Mouse (Mus musculus) heart, embryonic 12.5 days (tissue): ENCODE results near the gene Flrt1. TPM values are rescaled to one million over a fixed set of nuclear protein-coding genes. Genes with fewer than 3 reads are reported as not detected.
A peak's percentile ranks its signal among the peaks of the same experiment; 100 is the strongest.
"Not testable (repeated sequence)": the region's sequence is repeated elsewhere in the genome, so short reads cannot be mapped to it uniquely, and the experiment has no call there.

ENCODE experiments used
- ATAC-seq: fragments of 200-750 bp; cut with Nextera tagmentation; 2 replicates; pipeline ENCODE4 v1.8.0; 2017; ENCODE audit warnings: moderate TSS enrichment, moderate library complexity; ENCODE audit not compliant: insufficient number of reproducible peaks, low FRiP score
- H3K27ac ChIP-seq: fragments of 300-500 bp; sonication (generic); 2 replicates; pipeline ENCODE4 v1.5.1; 2016; ENCODE audit warnings: mild to moderate bottlenecking, moderate library complexity; ENCODE audit not compliant: poor library complexity, severe bottlenecking
- H3K27me3 ChIP-seq: fragments of 300-500 bp; sonication (generic); replicated peaks from 2 replicates; pipeline ENCODE4 v1.6.1; 2016; ENCODE audit warnings: mild to moderate bottlenecking, moderate library complexity
- H3K36me3 ChIP-seq: fragments of 300-500 bp; sonication (generic); 2 replicates; pipeline ENCODE4 v1.6.1; 2016; ENCODE audit warnings: mild to moderate bottlenecking, moderate library complexity
- H3K4me1 ChIP-seq: fragments of 300-500 bp; sonication (generic); replicated peaks from 2 replicates; pipeline ENCODE4 v1.6.1; 2016; ENCODE audit warnings: mild to moderate bottlenecking
- H3K4me2 ChIP-seq: fragments of 300-500 bp; sonication (generic); 2 replicates; pipeline ENCODE4 v1.6.1; 2016; ENCODE audit warnings: mild to moderate bottlenecking, moderate library complexity
- H3K4me3 ChIP-seq: fragments of 300-500 bp; sonication (generic); 2 replicates; pipeline ENCODE4 v1.5.1; 2016; ENCODE audit warnings: mild to moderate bottlenecking
- H3K9ac ChIP-seq: fragments of 300-500 bp; sonication (generic); 2 replicates; pipeline ENCODE4 v1.6.1; 2016; ENCODE audit warnings: mild to moderate bottlenecking, moderate library complexity
- H3K9me3 ChIP-seq: fragments of 300-500 bp; sonication (generic); replicated peaks from 2 replicates; pipeline ENCODE4 v1.6.1; 2016; ENCODE audit warnings: mild to moderate bottlenecking, moderate library complexity
- WGBS: fragments of 180-500 bp; shearing (Covaris S2); methylation state at CpG from one replicate; pipeline ENCODE4 v1.1.7; 2016; 5-methylcytosine and 5-hydroxymethylcytosine counted together
- polyA plus RNA-seq: library from polyadenylated mRNA; unstranded; fragments of >200 nt; fragmentation: Nextera tagmentation; extraction: Ambion mirVana; gene quantifications from 2 replicates; pipeline ENCODE4 v1.2.1, GENCODE M21; 2016

Flrt1 gene
- polyA plus RNA-seq, 1 experiment from 2014 or later = 0.87 TPM

- H3K9ac ChIP-seq = no peak overlapping the region
- no peak overlapping the region for H3K4me3 ChIP-seq
- no peak overlapping the region; the same call in 1 of the 2 replicates for H3K27ac ChIP-seq
- peaks cover 9% of the 10 kb centered on the region for H3K9me3 ChIP-seq
- H3K36me3 ChIP-seq = no peaks in the 10 kb centered on the region
- 32% methylated on average over 3 of the region's 3 CpGs for WGBS
- ATAC-seq = no peak
- H3K4me1 ChIP-seq = peaks cover 35% of the 10 kb centered on the region
- peaks cover 11% of the 10 kb centered on the region for H3K27me3 ChIP-seq
- H3K4me2 ChIP-seq = no peak overlapping the region
Observed at GRCm38 (mm10) chr19:7055173-7055572, 50.4 kb downstream of the Flrt1 start.

- ATAC-seq = no peak
- no peak overlapping the region; the same call in 1 of the 2 replicates for H3K27ac ChIP-seq
- no peaks in the 10 kb centered on the region for H3K36me3 ChIP-seq
- H3K27me3 ChIP-seq = peaks cover 8% of the 10 kb centered on the region
- H3K4me3 ChIP-seq = no peak overlapping the region
- WGBS = 51% methylated on average over 10 of the region's 10 CpGs
- peaks cover 9% of the 10 kb centered on the region for H3K9me3 ChIP-seq
- H3K9ac ChIP-seq = no peak overlapping the region
- peaks cover 35% of the 10 kb centered on the region for H3K4me1 ChIP-seq
- H3K4me2 ChIP-seq = no peak overlapping the region
Observed at GRCm38 (mm10) chr19:7054772-7055171, 50.8 kb downstream of the Flrt1 start.

GRCm38 (mm10) chr19:7053382-7053781 lies 52.1 kb downstream of the Flrt1 start:
- H3K9me3 ChIP-seq, H3K9ac ChIP-seq, H3K27me3 ChIP-seq, ATAC-seq, H3K27ac ChIP-seq, H3K4me2 ChIP-seq, H3K4me3 ChIP-seq, H3K36me3 ChIP-seq: not testable (repeated sequence)
- peaks cover 31% of the 10 kb centered on the region for H3K4me1 ChIP-seq
- 82% methylated on average over 4 of the region's 4 CpGs for WGBS

- ATAC-seq = no peak
- WGBS = 27% methylated on average over 4 of the region's 4 CpGs
- no peaks in the 10 kb centered on the region for H3K36me3 ChIP-seq
- no peak overlapping the region for H3K4me3 ChIP-seq
- peak overlapping the region; percentile 0; the same call in 1 of the 2 replicates for H3K9ac ChIP-seq
- H3K27me3 ChIP-seq = no peaks in the 10 kb centered on the region
- peak overlapping the region; percentile 71 for H3K27ac ChIP-seq
- no peaks in the 10 kb centered on the region for H3K9me3 ChIP-seq
- H3K4me1 ChIP-seq = peaks cover 13% of the 10 kb centered on the region
- H3K4me2 ChIP-seq = no peak overlapping the region
Observed at GRCm38 (mm10) chr19:7044706-7045105, 60.8 kb downstream of the Flrt1 start.

GRCm38 (mm10) chr19:7044279-7044678 lies 61.2 kb downstream of the Flrt1 start:
- H3K4me1 ChIP-seq = peaks cover 13% of the 10 kb centered on the region
- H3K4me2 ChIP-seq = no peak overlapping the region
- no peaks in the 10 kb centered on the region for H3K27me3 ChIP-seq
- H3K36me3 ChIP-seq = no peaks in the 10 kb centered on the region
- no peak for ATAC-seq
- peak overlapping the region; percentile 0; the same call in 1 of the 2 replicates for H3K9ac ChIP-seq
- H3K4me3 ChIP-seq = no peak overlapping the region
- H3K9me3 ChIP-seq = no peaks in the 10 kb centered on the region
- H3K27ac ChIP-seq = peak overlapping the region; percentile 71
- WGBS = 51% methylated on average over 4 of the region's 4 CpGs

Other genes with a start within 250 kb of the Flrt1 start
- 0.47 and 0.55 TPM in 2 replicates for gene Ccdc88b, start 247.5 kb downstream of the Flrt1 start, polyA plus RNA-seq
- gene Trmt112, start 196.0 kb downstream of the Flrt1 start, polyA plus RNA-seq = 85.9 and 92.9 TPM in 2 replicates
- 202 and 218 TPM in 2 replicates for gene Prdx5, start 195.6 kb downstream of the Flrt1 start, polyA plus RNA-seq
- 27.4 and 30.2 TPM in 2 replicates for gene Esrra, start 183.9 kb downstream of the Flrt1 start, polyA plus RNA-seq
- 2.2 and 2.3 TPM in 2 replicates for gene Catsperz, start 180.3 kb downstream of the Flrt1 start, polyA plus RNA-seq
- gene Kcnk4, start 171.2 kb downstream of the Flrt1 start, polyA plus RNA-seq = 0.14 and 0.29 TPM in 2 replicates
- 53.4 and 54.5 TPM in 2 replicates for gene Bad, start 163.9 kb downstream of the Flrt1 start, polyA plus RNA-seq
- 21.0 and 23.7 TPM in 2 replicates for gene Gpr137, start 163.2 kb downstream of the Flrt1 start, polyA plus RNA-seq
- gene Ppp1r14b, start 130.8 kb downstream of the Flrt1 start, polyA plus RNA-seq = 194 and 198 TPM in 2 replicates
- gene Plcb3, start 129.3 kb downstream of the Flrt1 start, polyA plus RNA-seq = 26.6 and 28.9 TPM in 2 replicates
- gene Fkbp2, start 125.2 kb downstream of the Flrt1 start, polyA plus RNA-seq = 73.3 and 81.9 TPM in 2 replicates
- gene Vegfb, start 118.1 kb downstream of the Flrt1 start, polyA plus RNA-seq = 126 and 136 TPM in 2 replicates
- 32.7 and 33.9 TPM in 2 replicates for gene Dnajc4, start 113.2 kb downstream of the Flrt1 start, polyA plus RNA-seq
- gene Nudt22, start 109.6 kb downstream of the Flrt1 start, polyA plus RNA-seq = 22.4 and 23.6 TPM in 2 replicates
- 13.3 and 14.3 TPM in 2 replicates for gene Trpt1, start 109.6 kb downstream of the Flrt1 start, polyA plus RNA-seq
- gene Fermt3, start 86.3 kb downstream of the Flrt1 start, polyA plus RNA-seq = 9.3 and 11.7 TPM in 2 replicates
- gene Stip1, start 65.8 kb downstream of the Flrt1 start, polyA plus RNA-seq = 228 and 236 TPM in 2 replicates
- gene Macrod1, start 48.9 kb downstream of the Flrt1 start, polyA plus RNA-seq = 29.0 and 30.0 TPM in 2 replicates
- 151 and 154 TPM in 2 replicates for gene Otub1, start 100.6 kb upstream of the Flrt1 start, polyA plus RNA-seq
- 2,134 and 2,138 TPM in 2 replicates for gene Cox8a, start 111.9 kb upstream of the Flrt1 start, polyA plus RNA-seq
- 64.1 and 66.3 TPM in 2 replicates for gene Naa40, start 135.5 kb upstream of the Flrt1 start, polyA plus RNA-seq
- gene Rcor2, start 161.6 kb upstream of the Flrt1 start, polyA plus RNA-seq = 16.3 and 16.5 TPM in 2 replicates
- gene Mark2, start 236.1 kb upstream of the Flrt1 start, polyA plus RNA-seq = 40.8 and 49.3 TPM in 2 replicates